Mouse (Mus musculus): ENCODE measurements around the gene Gm13023. TPM values are rescaled to one million over a fixed set of nuclear protein-coding genes. Genes with fewer than 3 reads are reported as not detected.

Gene Gm13023
- polyA plus RNA-seq (2015; fragmentation: Illumina TruSeq; extraction: RNeasy Lipid Tissue Mini Kit (QIAGEN cat#74804); ENCODE audit: insufficient read depth, low read depth, low replicate concordance): not detected

GRCm38 (mm10) chr4:143789052-143789451, at the start of gene Gm13023:
Gm13023 (plus strand) TSS chr4:143789352.

GRCm38 (mm10) chr4:143815993-143816392, 26.8 kb downstream of the Gm13023 start, which contains the start of gene Gm13084:
Gm13084 (minus strand) TSS chr4:143816093.

Other genes with a start within 250 kb of the Gm13023 start
- gene BC080695, start 237.7 kb upstream of the Gm13023 start, polyA plus RNA-seq (2015; fragmentation: Illumina TruSeq; extraction: RNeasy Lipid Tissue Mini Kit (QIAGEN cat#74804); ENCODE audit: insufficient read depth, low read depth, low replicate concordance): not detected
- gene Gm13057, start 237.6 kb upstream of the Gm13023 start, polyA plus RNA-seq (2015; fragmentation: Illumina TruSeq; extraction: RNeasy Lipid Tissue Mini Kit (QIAGEN cat#74804); ENCODE audit: insufficient read depth, low read depth, low replicate concordance): not detected
- gene Gm13083, start 174.3 kb upstream of the Gm13023 start, polyA plus RNA-seq (2015; fragmentation: Illumina TruSeq; extraction: RNeasy Lipid Tissue Mini Kit (QIAGEN cat#74804); ENCODE audit: insufficient read depth, low read depth, low replicate concordance): not detected
- gene Gm13088, start 132.1 kb upstream of the Gm13023 start, polyA plus RNA-seq (2015; fragmentation: Illumina TruSeq; extraction: RNeasy Lipid Tissue Mini Kit (QIAGEN cat#74804); ENCODE audit: insufficient read depth, low read depth, low replicate concordance): not detected
- gene Gm13089, start 86.6 kb upstream of the Gm13023 start, polyA plus RNA-seq (2015; fragmentation: Illumina TruSeq; extraction: RNeasy Lipid Tissue Mini Kit (QIAGEN cat#74804); ENCODE audit: insufficient read depth, low read depth, low replicate concordance): not detected
- gene Gm13078, start 69.9 kb upstream of the Gm13023 start, polyA plus RNA-seq (2015; fragmentation: Illumina TruSeq; extraction: RNeasy Lipid Tissue Mini Kit (QIAGEN cat#74804); ENCODE audit: insufficient read depth, low read depth, low replicate concordance): not detected
- gene Gm13084, start 26.7 kb downstream of the Gm13023 start, polyA plus RNA-seq (2015; fragmentation: Illumina TruSeq; extraction: RNeasy Lipid Tissue Mini Kit (QIAGEN cat#74804); ENCODE audit: insufficient read depth, low read depth, low replicate concordance): not detected
- not detected for gene Gm13103, start 57.1 kb downstream of the Gm13023 start, polyA plus RNA-seq (2015; fragmentation: Illumina TruSeq; extraction: RNeasy Lipid Tissue Mini Kit (QIAGEN cat#74804); ENCODE audit: insufficient read depth, low read depth, low replicate concordance)
- gene Pramef6, start 111.0 kb downstream of the Gm13023 start, polyA plus RNA-seq (2015; fragmentation: Illumina TruSeq; extraction: RNeasy Lipid Tissue Mini Kit (QIAGEN cat#74804); ENCODE audit: insufficient read depth, low read depth, low replicate concordance): not detected
- not detected for gene Pramef25, start 161.7 kb downstream of the Gm13023 start, polyA plus RNA-seq (2015; fragmentation: Illumina TruSeq; extraction: RNeasy Lipid Tissue Mini Kit (QIAGEN cat#74804); ENCODE audit: insufficient read depth, low read depth, low replicate concordance)
- not detected for gene Gm13101, start 177.6 kb downstream of the Gm13023 start, polyA plus RNA-seq (2015; fragmentation: Illumina TruSeq; extraction: RNeasy Lipid Tissue Mini Kit (QIAGEN cat#74804); ENCODE audit: insufficient read depth, low read depth, low replicate concordance)
- gene Pramef17, start 205.0 kb downstream of the Gm13023 start, polyA plus RNA-seq (2015; fragmentation: Illumina TruSeq; extraction: RNeasy Lipid Tissue Mini Kit (QIAGEN cat#74804); ENCODE audit: insufficient read depth, low read depth, low replicate concordance): not detected